Mouse (Mus musculus): ENCODE data around the gene Ankrd13a. TPM values are rescaled to one million over a fixed set of nuclear protein-coding genes. Genes with fewer than 3 reads are reported as not detected.

Gene Ankrd13a
- total RNA-seq, 1 experiment from 2014 or later = 466 TPM

DNA sequence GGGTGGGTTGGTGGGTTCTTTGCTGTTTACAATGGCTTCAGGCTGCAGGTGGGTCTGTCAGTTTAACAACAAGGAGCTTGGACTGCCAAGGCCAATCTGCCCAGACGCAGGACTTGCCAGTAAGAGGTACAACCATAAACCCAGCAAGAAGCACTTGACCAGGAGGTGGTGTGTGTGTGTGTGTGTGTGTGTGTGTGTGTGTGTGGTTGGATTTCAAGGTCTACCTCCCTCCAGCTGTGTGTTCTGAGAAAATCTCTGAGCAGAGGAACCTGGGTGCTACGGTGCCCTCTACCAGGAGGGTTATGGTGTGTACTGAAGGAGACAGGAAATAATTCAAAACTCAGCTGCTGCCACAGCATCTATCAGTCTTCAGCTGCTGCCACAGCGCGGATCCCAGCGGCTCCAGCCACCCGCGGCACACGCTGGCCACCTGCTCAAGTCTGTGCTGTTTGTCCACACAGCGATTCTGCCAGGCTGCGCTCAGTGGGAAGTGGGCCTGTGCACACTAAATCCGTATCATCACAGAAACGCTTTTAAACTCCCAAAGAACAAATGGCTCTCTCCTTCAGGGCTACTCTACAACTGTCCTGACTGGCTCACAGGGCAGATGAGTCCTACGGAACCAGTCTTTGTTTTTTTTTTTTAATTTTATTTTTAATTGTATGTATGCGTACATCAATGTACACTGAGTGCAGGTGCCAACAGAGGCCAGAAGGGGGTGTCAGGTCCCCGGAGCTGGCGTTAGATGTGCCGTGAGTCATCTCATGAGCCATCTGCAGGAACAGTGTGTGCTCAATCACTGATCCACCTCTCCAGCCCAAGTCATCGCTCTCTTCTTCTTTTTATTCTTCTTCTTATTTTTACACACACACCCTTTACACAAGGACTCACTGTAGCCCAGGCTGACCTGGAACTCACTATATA, 9.4 kb upstream of the Ankrd13a start:
- ATAC-seq (replicated peaks; ENCODE audit: low read depth, poor library complexity, severe bottlenecking) = 0 out of 2 replicates have a peak, but pooled peaks have one; percentile 32

DNA sequence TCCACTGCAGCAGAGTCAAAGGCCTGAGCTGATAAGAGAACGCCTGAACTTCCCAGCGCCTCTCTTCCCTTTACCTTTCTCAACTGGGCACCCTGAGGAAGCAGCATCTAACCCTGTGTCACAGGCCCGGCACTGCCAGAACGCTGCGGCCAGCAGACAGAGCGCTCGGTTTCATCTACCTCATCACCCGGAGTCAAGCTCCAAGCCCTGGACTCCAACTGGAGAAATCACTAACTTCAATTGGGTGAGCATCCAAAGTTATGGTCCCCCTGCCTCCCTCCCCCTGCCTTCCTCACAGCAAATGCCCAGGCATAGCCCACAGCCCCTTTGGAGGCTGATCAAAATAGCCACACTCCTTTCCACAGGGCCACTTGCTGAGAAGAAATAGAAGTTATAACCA, 7.8 kb upstream of the Ankrd13a start:
- no peak for ATAC-seq (replicated peaks; ENCODE audit: low read depth, poor library complexity, severe bottlenecking)

DNA sequence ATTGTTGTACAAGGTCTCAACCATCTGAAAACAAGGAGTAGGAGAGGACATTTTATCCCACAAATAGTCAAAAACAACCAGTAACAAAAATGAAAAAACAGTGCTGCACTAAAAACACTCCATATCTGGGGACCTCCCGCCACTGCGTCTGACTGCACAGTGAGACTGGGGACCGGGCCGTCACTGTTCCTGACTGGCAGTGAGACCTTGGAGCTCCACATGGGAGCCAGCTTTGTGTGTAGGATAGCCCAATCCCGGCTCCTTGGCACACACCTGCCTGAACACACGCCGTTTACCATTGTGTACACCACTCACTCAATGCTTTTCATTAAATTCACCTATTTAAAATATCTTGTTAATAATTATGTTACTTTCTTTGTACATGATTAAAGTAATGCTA, 7.3 kb upstream of the Ankrd13a start:
- ATAC-seq (replicated peaks; ENCODE audit: low read depth, poor library complexity, severe bottlenecking) = no peak

DNA sequence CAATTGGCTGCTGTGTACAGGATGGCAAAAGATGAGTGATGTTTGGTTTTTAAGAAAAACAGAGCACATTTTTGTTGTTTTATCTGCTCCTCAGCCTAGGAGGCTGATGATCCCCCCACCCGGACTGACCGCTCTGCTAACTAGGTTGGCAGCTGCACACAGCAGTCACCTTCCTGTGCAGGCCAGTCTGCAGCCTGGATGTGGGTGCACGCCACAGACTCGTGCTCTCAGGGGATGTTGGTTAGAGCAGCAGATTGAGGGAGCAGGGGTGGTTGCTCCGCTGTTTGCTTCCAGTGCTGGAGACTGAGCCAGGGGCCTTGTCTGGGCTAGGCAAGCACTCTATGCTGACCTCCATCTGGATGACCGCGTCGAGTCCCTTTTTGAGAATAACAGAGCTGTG, 4.7 kb upstream of the Ankrd13a start:
- ATAC-seq (replicated peaks; ENCODE audit: low read depth, poor library complexity, severe bottlenecking) = peak; percentile 14; the same call in 1 of the 2 replicates

DNA sequence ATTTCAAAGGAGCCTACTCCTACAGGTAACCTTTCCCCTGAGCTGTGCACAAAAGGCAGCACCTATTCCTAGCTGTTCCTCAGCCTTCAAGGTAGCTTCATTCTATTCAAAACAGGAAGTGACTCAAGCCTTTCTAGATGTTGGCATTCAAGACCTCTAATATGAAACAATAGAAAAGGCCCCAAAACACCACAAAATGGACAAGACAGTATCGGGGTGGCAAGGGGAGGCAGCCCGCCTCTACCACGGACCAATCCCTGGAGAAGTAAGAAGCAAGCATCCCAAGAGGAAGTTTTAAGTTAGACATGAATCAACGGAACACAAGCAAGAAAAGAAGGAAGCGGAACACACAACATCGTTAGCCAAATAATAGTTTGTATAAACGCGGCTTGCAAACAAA, 2.7 kb upstream of the Ankrd13a start:
- ATAC-seq (replicated peaks; ENCODE audit: low read depth, poor library complexity, severe bottlenecking) = 0 out of 2 replicates have a peak, but pooled peaks have one; percentile 4

- ATAC-seq (replicated peaks; ENCODE audit: low read depth, poor library complexity, severe bottlenecking) = no peak
These were observed 1.8 kb upstream of the Ankrd13a start for GRCm38 (mm10) chr5:114772456-114773203.

DNA sequence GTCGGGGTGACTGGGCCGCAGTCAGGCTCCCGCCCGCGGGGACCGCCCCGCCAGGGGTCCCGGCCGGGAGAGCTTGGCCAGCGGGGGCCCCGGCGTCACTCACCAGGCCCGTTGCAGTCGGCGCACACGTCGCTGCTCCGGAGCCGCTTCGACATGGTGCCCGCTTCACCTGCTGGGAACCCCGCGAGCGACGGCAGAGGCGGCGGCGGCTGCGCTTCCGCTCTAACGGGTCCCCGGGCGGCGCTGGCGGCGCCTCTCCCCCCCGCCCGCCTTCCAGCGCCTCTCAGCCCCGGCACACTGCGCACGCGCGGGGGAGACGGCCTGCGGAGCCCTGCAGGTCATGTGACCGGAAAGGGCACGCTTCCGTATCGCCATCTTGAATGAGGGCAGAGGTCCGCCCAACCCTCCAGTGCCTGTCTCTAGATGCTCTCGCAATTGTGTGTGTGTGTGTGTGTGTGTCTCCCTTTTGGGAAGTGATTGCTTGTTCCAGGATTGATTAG, 1.2 kb upstream of the Ankrd13a start:
- peak; percentile 63 for ATAC-seq (replicated peaks; ENCODE audit: low read depth, poor library complexity, severe bottlenecking)

DNA sequence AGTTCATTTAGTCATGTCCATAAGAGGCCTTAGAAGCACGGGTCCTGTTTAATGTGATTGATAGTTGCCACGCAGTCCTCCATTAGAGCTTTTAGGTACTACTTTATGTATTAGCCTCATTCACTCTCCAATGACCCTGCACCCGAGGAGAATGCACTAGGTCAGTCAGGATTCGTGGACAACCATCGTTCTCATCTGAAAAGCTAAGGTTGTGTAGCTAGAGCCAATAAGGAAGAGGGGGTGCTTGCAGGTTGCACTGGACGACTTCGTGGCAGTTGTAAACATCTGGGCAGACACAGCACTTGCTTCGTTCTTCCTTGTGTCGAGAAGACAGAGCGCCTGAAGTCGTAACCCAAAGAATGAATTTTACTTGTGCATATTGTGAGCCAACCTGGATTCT, 697 bp upstream of the Ankrd13a start:
- ATAC-seq (replicated peaks; ENCODE audit: low read depth, poor library complexity, severe bottlenecking) = no peak

GRCm38 (mm10) chr5:114775056-114775979, 841 bp downstream of the Ankrd13a start, which contains the start of gene Git2:
Gene Git2 (minus strand): TSS chr5:114775517.
- no peak for ATAC-seq (replicated peaks; ENCODE audit: low read depth, poor library complexity, severe bottlenecking)

DNA sequence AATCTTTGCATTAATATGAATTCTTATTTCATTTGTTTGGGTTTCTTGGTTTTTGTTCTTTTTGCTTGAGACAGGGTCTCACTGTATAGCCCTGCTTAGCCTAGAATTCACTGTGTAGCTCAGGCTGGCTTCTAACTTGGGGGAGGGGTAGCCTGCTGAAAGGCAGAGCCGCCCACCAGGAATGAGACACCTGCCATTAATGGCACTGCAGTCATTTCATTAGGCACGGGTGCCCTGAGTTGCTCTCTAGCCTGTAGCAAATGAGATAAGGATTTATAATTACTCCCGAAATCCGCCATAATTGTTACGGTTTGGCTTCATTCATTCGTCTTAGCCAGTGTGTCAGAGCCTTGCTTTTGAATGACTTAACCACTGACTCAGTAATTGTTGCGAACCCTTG, 1.7 kb downstream of the Ankrd13a start:
- ATAC-seq (replicated peaks; ENCODE audit: low read depth, poor library complexity, severe bottlenecking) = no peak

- no peak for ATAC-seq (replicated peaks; ENCODE audit: low read depth, poor library complexity, severe bottlenecking)
These were observed 5.5 kb downstream of the Ankrd13a start for GRCm38 (mm10) chr5:114779956-114780489.

DNA sequence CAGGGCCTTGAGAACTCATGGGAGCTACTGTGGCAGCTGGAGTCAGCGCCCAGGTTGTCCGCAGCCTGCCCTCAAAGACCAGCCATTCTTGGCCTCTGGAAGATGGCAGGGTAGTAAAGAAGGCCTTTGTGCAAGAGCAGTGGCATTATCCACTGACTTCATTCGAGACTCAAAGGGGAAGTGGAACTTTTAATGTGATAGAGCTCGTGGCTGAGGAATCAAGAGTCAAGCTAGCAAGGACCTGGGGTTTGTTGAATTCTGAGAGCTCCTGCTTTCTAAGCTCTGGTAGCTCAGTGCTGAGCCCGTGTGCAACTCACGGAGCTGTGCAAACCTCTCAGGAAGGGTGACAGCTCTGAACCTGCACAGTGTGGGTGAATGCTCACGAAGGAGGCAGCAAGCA, 6.4 kb downstream of the Ankrd13a start:
- ATAC-seq (replicated peaks; ENCODE audit: low read depth, poor library complexity, severe bottlenecking) = peak; percentile 10

DNA sequence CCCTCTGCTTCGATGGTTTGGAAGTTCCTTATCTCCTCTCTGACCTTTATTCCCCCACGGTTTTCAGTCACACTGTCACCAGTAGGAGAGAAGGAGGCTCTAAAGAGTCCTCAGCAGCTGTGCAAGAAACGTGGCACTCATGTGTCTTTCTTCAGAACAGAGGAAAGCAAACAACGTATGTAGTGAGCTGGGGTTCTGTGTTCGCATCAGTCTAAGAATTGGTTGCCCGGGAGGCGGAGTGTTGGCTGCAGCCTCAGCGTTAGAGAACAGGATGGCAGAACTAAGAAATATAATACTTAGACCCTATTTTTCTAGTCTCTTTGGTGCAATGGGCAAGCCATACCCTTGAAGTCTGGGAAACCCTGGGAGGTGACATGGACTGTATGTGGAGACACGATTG, 8.5 kb downstream of the Ankrd13a start:
- no peak for ATAC-seq (replicated peaks; ENCODE audit: low read depth, poor library complexity, severe bottlenecking)

DNA sequence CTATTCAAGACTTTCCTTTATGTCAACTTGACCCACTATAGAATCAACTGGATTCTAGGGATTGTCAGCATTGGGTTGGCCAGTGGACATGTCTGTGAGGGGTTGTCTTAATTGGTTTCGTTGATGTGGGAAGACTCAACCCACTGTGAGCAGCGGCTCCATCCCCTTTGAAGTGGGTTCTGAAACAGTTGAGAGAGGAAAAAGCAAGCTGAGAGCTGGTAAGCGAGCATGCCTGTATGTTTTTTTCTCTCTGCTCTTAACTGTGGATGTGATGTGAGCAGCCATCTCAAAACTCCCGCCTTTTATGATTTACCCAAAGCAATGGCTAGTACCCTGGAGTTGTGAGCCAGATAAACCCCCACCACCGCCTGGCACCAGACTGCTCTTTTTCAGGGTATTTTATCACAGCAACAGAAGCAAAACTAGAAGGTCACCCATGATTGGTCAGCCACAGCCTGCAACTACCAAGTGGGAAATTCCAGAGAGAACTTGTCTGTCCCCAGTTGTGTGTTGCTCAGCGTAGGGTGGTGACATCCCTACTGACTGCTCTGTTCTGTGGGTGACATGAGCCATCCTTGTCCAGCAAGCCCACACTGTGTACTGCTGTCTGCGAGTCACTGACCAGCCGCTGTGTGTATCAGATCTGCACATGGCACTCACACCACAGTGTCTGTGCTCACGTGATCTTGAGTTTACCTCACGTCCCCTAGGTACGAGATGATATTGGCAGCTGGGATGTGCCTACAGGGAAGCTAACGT, 9.1 kb downstream of the Ankrd13a start:
- ATAC-seq (replicated peaks; ENCODE audit: low read depth, poor library complexity, severe bottlenecking) = peak; percentile 18

DNA sequence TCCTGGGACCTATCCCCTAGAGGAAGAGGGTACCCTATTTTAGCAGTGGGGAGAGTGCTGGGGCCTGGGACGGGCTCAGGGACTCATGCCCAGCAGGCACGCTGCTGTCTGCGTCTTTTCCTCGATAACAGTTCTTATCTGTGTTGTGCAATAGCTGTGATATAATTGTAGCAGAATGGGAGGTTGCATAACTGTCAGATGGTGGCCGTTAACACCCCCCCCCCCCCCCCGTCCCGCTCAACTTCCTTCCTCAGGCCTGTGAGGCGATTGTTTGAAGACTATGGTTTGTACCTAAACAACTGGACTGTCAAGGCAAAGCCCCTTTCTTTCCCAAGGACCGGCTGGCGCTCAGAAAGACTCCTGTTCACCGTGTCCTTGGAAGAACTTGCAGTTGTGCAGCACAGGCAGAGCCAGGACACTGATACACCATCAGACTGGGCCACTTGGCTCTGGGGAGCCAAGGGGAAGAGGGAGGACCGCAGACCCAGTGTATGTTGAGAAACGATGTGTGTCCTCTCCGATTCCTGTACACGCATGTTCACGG, 10.2 kb downstream of the Ankrd13a start:
- peak; percentile 63 for ATAC-seq (replicated peaks; ENCODE audit: low read depth, poor library complexity, severe bottlenecking)

GRCm38 (mm10) chr5:114785196-114785595, 10.7 kb downstream of the Ankrd13a start:
- ATAC-seq (replicated peaks; ENCODE audit: low read depth, poor library complexity, severe bottlenecking) = no peak

DNA sequence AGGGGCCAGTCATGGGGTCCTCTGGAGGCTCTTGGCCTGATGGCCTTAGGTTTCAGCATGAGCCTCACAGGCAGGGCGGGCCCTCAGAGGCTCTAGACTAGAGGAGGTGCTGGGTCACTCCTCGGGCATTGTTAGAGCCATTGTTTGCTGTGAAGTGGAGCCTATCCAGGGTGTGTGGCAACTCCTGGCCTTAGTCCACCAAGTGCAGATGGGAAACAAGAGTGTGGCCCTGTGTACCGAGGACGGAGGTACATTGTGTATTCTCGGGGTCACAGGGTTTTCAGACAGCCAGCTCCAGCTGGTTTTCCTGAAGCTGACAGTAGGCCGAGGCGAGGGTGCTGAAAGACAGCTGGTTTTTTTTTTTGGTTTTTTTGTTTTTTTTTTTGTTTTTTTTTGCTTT, 18.8 kb downstream of the Ankrd13a start:
- no peak for ATAC-seq (replicated peaks; ENCODE audit: low read depth, poor library complexity, severe bottlenecking)

DNA sequence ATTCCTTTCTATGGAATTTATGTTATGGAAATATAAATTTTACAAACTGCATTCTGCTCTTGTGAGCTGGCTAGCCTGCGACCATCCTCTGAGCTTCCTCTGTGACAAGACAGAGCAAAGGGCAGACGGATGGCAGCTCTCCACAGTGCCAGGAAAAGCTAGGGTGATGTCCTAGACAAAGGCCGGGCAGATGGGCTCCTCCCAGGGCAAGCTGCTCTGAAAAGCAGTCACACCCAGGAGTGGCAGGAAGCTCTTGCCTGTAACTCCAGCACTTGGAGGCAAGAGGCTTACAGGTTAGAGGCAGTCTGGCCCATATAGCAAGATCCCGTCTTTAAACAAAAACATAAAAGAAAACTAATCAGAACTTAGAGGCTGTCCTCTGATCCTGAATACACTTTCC, 20.1 kb downstream of the Ankrd13a start:
- no peak for ATAC-seq (replicated peaks; ENCODE audit: low read depth, poor library complexity, severe bottlenecking)

DNA sequence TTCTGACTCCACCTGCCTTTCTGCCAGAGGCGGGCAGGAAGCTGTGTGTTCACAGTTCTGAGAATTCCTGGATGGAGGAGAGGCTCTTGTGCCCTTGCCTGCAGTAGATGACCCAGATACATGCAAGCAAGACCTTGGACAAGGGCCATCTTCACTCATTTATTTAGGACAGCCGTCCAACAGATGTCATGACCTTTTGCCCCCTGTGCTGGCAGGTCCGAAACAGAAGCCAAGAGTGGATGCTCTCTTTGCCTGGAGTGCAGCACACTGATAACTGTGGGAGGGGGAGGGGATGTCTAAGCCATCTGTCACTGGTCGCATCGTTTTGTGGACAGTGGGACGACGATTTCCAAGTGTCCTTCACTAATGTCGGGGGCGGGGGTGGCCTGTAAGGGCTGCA, 20.8 kb downstream of the Ankrd13a start:
- ATAC-seq (replicated peaks; ENCODE audit: low read depth, poor library complexity, severe bottlenecking) = no peak
